Mouse (Mus musculus) liver, postnatal 0 days (tissue): ENCODE measurements around the gene Zfp143. TPM values are rescaled to one million over a fixed set of nuclear protein-coding genes. Genes with fewer than 3 reads are reported as not detected.

ENCODE experiments used
- ATAC-seq: fragments of 200-750 bp; cut with Nextera tagmentation; 2 replicates; pipeline ENCODE4 v1.8.0; 2017; ENCODE audit warnings: mild to moderate bottlenecking, moderate library complexity
- DNase-seq: peaks from one replicate; pipeline ENCODE4 v3.0.0-alpha.2; 2016
- H3K27ac ChIP-seq: fragments of 300-500 bp; sonication (generic); 2 replicates; pipeline ENCODE4 v1.5.1; 2014; ENCODE audit warnings: antibody characterized with exemption, moderate library complexity, mild to moderate bottlenecking, low read depth
- H3K27me3 ChIP-seq: fragments of 300-500 bp; sonication (generic); 2 replicates; pipeline ENCODE4 v1.6.1; 2014; ENCODE audit warnings: low read length, control low read depth, mixed read lengths; ENCODE audit not compliant: insufficient read depth
- H3K36me3 ChIP-seq: fragments of 300-500 bp; sonication (generic); replicated peaks from 2 replicates; pipeline ENCODE4 v1.6.1; 2014; ENCODE audit warnings: mild to moderate bottlenecking, control low read depth, low read length, moderate library complexity, mixed read lengths; ENCODE audit not compliant: insufficient read depth
- H3K4me1 ChIP-seq: fragments of 300-500 bp; sonication (generic); 2 replicates; pipeline ENCODE4 v1.6.1; 2014; ENCODE audit warnings: antibody characterized with exemption, mild to moderate bottlenecking, control low read depth; ENCODE audit not compliant: insufficient read depth
- H3K4me2 ChIP-seq: fragments of 300-500 bp; sonication (generic); 2 replicates; pipeline ENCODE4 v1.6.1; 2014; ENCODE audit warnings: low read depth, mild to moderate bottlenecking, low read length, moderate library complexity, mixed read lengths
- H3K4me3 ChIP-seq: fragments of 300-500 bp; sonication (generic); 2 replicates; pipeline ENCODE4 v1.5.1; 2014; ENCODE audit warnings: low read depth, low read length
- H3K9ac ChIP-seq: fragments of 300-500 bp; sonication (generic); replicated peaks from 2 replicates; pipeline ENCODE4 v1.6.1; 2014; ENCODE audit warnings: mild to moderate bottlenecking, moderate library complexity
- H3K9me3 ChIP-seq: fragments of 300-500 bp; sonication (generic); 2 replicates; pipeline ENCODE4 v1.6.1; 2016; ENCODE audit warnings: mild to moderate bottlenecking, control low read depth, low read length, mixed read lengths
- CTCF ChIP-seq: sonication (generic); IDR thresholded peaks from 2 replicates; pipeline ENCODE4 v1.5.1; 2016; ENCODE audit warnings: antibody characterized with exemption, low read depth
- EP300 ChIP-seq: IDR thresholded peaks from 2 replicates; pipeline ENCODE4 v1.6.1; 2016; ENCODE audit warnings: antibody characterized with exemption, low read depth, mild to moderate bottlenecking
- WGBS: fragments of 180-500 bp; shearing (Covaris S2); extraction: QIAGEN DNeasy Blood & Tissue Kit; methylation state at CpG from one replicate; pipeline ENCODE4 v1.1.7; 2014; ENCODE audit not compliant: insufficient replicate concordance; 5-methylcytosine and 5-hydroxymethylcytosine counted together
- polyA plus RNA-seq: library from polyadenylated mRNA; unstranded; fragments of >200 nt; fragmentation: Nextera tagmentation; extraction: Ambion mirVana; gene quantifications from 2 replicates; pipeline ENCODE4 v1.2.1, GENCODE M21; 2015

The Zfp143 gene
- polyA plus RNA-seq = 4.1 and 5.2 TPM in 2 replicates

GRCm38 (mm10) chr7:110061199-110061751 is at the start of gene Zfp143:
Zfp143 (plus strand) TSS chr7:110061217.
- Histone ChIP-seq H3K4me3 (peak within 1 kb of the TSS; percentile 92), H3K4me1 (peaks cover 28% of the 10 kb centered on the region), H3K36me3 (peaks cover 9% of the 10 kb centered on the region), H3K4me2 (peak within 1 kb of the TSS; percentile 77), H3K9ac (peak within 1 kb of the TSS; percentile 99), H3K9me3 (no peaks in the 10 kb centered on the region), H3K27ac (peak within 1 kb of the TSS; percentile 100), H3K27me3 (no peaks in the 10 kb centered on the region)
- ATAC-seq = peak; percentile 95
- DNase-seq = peak; percentile 99
- WGBS = under 1% methylated on average over 34 of the region's 34 CpGs
- no peak for TF ChIP-seq CTCF
- TF ChIP-seq EP300 = peak; percentile 76

- Histone ChIP-seq H3K27ac (no peak overlapping the region), H3K4me1 (no peaks in the 10 kb centered on the region), H3K4me3 (no peak overlapping the region), H3K9me3 (no peaks in the 10 kb centered on the region; the same call in 1 of the 2 replicates), H3K27me3 (no peaks in the 10 kb centered on the region), H3K9ac (no peak overlapping the region), H3K4me2 (no peak overlapping the region), H3K36me3 (no peaks in the 10 kb centered on the region)
- TF ChIP-seq EP300 (no peak), CTCF (no peak)
- ATAC-seq = no peak
- WGBS = 38% methylated on average over 1 of the region's 1 CpGs
- no peak for DNase-seq
Measured at GRCm38 (mm10) chr7:110011417-110011816, 49.6 kb upstream of the Zfp143 start.

- Histone ChIP-seq H3K9me3 (no peaks in the 10 kb centered on the region; the same call in 1 of the 2 replicates), H3K4me1 (no peaks in the 10 kb centered on the region), H3K4me3 (no peak overlapping the region), H3K27ac (no peak overlapping the region), H3K36me3 (no peaks in the 10 kb centered on the region), H3K4me2 (no peak overlapping the region), H3K27me3 (no peaks in the 10 kb centered on the region), H3K9ac (no peak overlapping the region)
- DNase-seq = no peak
- WGBS = 56% methylated on average over 5 of the region's 5 CpGs
- no peak for TF ChIP-seq CTCF
- TF ChIP-seq EP300 = no peak
- ATAC-seq = no peak
Measured at GRCm38 (mm10) chr7:110014272-110014671, 46.7 kb upstream of the Zfp143 start.

- peaks cover 10% of the 10 kb centered on the region for H3K4me1 ChIP-seq
- peak within 1 kb of the TSS; percentile 96 for H3K4me3 ChIP-seq
- peak within 1 kb of the TSS; percentile 98 for H3K9ac ChIP-seq
- WGBS = 0% methylated on average over 47 of the region's 48 CpGs
- H3K27me3 ChIP-seq = no peaks in the 10 kb centered on the region
- peak within 1 kb of the TSS; percentile 96 for H3K27ac ChIP-seq
- ATAC-seq (peak; percentile 94), DNase-seq (peak; percentile 94)
- H3K9me3 ChIP-seq = no peaks in the 10 kb centered on the region; the same call in 1 of the 2 replicates
- no peaks in the 10 kb centered on the region for H3K36me3 ChIP-seq
- no peak for TF ChIP-seq EP300
- 0 out of 2 replicates have a peak, but pooled peaks have one; percentile 14 for TF ChIP-seq CTCF
- H3K4me2 ChIP-seq = peak within 1 kb of the TSS; percentile 73
Measured at GRCm38 (mm10) chr7:110018117-110018630, 42.8 kb upstream of the Zfp143 start, which contains the start of gene Ipo7. Ipo7 (plus strand) TSS chr7:110018274.

GRCm38 (mm10) chr7:110018631-110019482 is 42.2 kb upstream of the Zfp143 start:
- H3K9me3 ChIP-seq = no peaks in the 10 kb centered on the region; the same call in 1 of the 2 replicates
- peaks cover 10% of the 10 kb centered on the region for H3K4me1 ChIP-seq
- ATAC-seq (peak; percentile 82), DNase-seq (peak; percentile 72)
- peak overlapping the region; percentile 96 for H3K4me3 ChIP-seq
- peak overlapping the region; percentile 73 for H3K4me2 ChIP-seq
- no peaks in the 10 kb centered on the region for H3K36me3 ChIP-seq
- under 1% methylated on average over 42 of the region's 42 CpGs for WGBS
- peak overlapping the region; percentile 98 for H3K9ac ChIP-seq
- peak overlapping the region; percentile 96 for H3K27ac ChIP-seq
- H3K27me3 ChIP-seq = no peaks in the 10 kb centered on the region
- no peak for TF ChIP-seq EP300
- no peak for TF ChIP-seq CTCF

- H3K4me3 ChIP-seq = no peak overlapping the region
- H3K4me1 ChIP-seq = peaks cover 10% of the 10 kb centered on the region
- ATAC-seq = no peak
- DNase-seq = no peak
- H3K27me3 ChIP-seq = no peaks in the 10 kb centered on the region
- H3K9ac ChIP-seq = no peak overlapping the region
- WGBS = 48% methylated on average over 1 of the region's 1 CpGs
- no peak overlapping the region for H3K27ac ChIP-seq
- no peaks in the 10 kb centered on the region for H3K9me3 ChIP-seq
- no peak for TF ChIP-seq CTCF
- TF ChIP-seq EP300 = no peak
- no peak overlapping the region for H3K4me2 ChIP-seq
- H3K36me3 ChIP-seq = peaks cover 8% of the 10 kb centered on the region; the same call in 1 of the 2 replicates
Measured at GRCm38 (mm10) chr7:110023553-110023952, 37.5 kb upstream of the Zfp143 start.
